Mouse (Mus musculus) leukemia stem cell, adult 10-12 weeks (primary cell): ENCODE data around the gene Slco1b2. TPM values are rescaled to one million over a fixed set of nuclear protein-coding genes. Genes with fewer than 3 reads are reported as not detected.

Experiments
- polyA plus RNA-seq: library from polyadenylated mRNA; stranded (reverse); fragments of >175 nt; gene quantifications from 2 replicates; pipeline ENCODE4 v1.2.3, GENCODE M21; 2012; ENCODE audit warnings: low replicate concordance

The Slco1b2 gene
- not detected in 2 replicates for polyA plus RNA-seq

GRCm38 (mm10) chr6:141629291-141629690 lies at the start of gene Slco1b2:
Slco1b2 (plus strand) TSS chr6:141629518.

Other genes with a start within 250 kb of the Slco1b2 start
- not detected in 2 replicates for gene Slco1c1, start 105.2 kb upstream of the Slco1b2 start, polyA plus RNA-seq
- gene Gm5724, start 144.3 kb downstream of the Slco1b2 start, polyA plus RNA-seq, result not detected in 2 replicates
- not detected in 2 replicates for gene Slco1a4, start 226.7 kb downstream of the Slco1b2 start, polyA plus RNA-seq